Mouse (Mus musculus) skeletal muscle tissue, adult 2 months (tissue): Measurements from ENCODE around the gene Tvp23a.

ENCODE experiments used
- DNase-seq: peaks from one replicate; pipeline ENCODE4 v3.0.0-alpha.2; 2012; ENCODE audit warnings: low read depth, low spot score

The Tvp23a gene

DNA sequence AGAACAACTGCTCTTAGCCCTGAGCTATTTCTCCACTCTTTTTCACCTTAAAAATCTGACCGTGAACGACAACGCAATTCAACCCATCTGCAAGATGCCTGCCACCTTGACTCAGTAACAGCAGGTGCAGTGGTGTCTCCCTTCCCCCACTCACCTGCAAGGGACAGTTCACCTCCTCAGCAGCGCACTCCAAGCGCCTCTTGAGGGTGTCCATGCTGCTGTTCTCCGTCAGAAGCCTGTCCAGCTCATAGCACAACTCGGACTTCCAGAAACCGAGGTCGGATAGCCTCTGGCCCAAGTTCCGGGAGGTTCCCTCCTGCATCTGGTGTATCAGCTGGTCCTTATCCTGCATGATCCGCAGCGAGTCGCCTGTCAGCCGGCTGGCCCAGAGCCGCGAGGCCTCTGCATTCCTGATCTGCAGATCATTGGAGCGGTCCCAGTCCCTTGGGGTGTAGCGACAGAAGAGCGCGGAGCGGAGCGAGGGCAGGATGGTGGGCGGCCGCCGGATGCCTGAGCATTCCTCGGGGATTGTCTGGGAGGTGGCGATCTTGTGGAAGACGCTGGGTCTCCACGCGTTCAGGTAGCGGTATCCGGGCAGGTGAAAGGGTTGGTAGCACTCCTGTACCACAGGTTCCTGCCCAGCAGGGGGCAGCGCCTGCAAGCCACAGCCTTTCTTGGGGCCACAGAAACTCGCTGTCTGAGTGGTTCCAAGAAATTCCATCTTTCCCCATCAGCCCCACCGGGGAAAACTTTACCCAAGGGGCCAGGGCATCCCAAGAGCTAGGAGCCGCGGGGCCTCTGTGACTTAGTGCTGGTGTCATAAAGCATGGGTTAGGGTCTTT, 52.2 kb downstream of the Tvp23a start, which contains the start of gene Tekt5:
Gene Tekt5, minus strand, starts transcription at position 792 of the 842 bp plus-strand sequence.
- DNase-seq = no peak

DNA sequence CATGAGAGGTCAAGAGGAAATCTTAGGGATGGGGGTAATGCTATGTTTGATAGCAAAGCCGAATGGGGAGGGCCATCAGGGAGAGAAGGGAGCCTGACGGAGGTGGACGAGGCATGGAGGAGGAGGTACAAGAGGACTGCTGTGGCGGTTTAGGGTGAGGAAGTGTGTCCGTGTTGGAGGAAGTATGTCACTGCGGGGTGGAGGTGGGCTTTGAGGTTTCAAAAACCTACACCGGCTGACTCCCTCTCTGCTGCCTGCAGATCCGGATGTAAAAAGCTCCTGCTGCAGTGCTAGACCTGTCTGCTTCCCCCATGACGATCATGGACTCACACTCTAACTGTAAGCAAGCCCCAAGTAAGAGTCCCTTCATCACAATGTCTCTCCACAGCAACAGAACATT, 54.6 kb downstream of the Tvp23a start:
- DNase-seq = no peak

DNA sequence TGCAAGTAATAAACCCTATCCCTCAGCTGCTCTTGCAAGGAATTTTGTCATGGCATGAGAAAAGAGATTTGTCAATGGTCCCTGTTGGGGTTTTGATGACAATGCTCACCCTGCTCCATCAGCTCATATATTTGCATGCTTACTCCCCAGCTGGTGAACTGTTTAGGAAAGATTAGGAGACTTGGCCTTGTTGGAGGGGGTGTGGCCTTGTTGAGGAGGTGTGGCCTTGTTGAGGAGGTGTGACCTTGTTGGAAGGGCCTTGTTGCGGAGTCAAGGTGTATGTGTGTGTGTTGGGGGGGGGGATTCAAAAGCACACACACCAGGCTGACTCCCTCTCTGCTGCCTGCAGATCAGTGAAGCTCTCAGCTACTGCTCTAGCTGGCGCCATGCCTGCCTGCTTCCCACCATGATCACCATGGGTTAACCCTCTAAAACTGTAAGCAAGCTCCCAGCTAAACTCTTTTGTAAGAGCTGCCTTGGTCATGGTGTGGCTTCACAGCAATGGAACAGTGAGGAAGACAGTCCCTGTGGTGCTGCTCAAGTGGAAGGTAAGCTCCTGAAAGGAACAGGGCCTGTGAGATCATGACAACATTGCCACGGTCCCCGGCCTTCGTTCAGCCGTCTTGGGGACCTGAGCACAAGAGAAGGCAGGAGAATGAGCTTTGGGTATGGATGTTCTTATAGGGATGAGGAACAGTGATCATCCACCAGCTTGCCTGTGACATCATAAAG, 58.4 kb downstream of the Tvp23a start:
- DNase-seq = no peak

DNA sequence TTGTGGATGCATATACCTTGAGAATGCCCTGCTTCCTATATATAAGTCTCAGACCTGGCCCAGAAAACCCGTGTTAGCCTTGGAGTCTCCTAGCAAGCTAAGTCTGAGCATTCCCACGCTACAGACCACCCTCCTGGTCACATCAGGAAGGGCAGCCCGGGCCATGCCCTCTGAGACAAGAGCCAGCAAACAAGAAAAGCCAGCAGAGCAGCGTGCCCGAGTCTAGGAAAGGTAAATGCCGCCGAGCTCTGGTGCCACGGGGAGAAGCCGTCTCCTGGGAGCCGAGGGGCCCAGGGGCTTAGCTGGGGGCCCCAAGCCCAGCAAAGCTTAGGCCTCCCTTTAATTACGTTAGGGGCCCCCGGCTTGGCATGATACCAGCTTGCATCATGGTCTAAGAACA, 61.9 kb downstream of the Tvp23a start:
- no peak for DNase-seq

DNA sequence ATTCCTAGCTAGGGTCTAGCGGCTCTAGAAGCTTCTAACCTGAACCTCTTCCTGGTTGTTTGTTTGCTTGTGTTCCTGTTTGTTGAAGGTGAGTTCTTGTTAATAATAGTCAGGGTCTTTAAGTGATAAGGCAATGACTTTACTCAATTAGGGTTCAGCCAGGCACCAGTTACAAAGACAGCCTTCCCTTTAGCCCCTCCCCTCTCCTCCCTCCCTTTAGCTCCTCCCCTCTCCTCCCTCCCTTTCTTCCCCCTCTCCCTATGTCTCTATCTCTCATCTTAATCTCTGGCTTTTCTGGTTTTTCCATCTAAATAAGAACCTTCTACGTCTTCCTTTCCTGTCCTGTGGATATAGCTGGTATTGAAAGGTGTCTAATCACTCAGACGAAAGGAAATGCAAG, 62.6 kb downstream of the Tvp23a start:
- no peak for DNase-seq

DNA sequence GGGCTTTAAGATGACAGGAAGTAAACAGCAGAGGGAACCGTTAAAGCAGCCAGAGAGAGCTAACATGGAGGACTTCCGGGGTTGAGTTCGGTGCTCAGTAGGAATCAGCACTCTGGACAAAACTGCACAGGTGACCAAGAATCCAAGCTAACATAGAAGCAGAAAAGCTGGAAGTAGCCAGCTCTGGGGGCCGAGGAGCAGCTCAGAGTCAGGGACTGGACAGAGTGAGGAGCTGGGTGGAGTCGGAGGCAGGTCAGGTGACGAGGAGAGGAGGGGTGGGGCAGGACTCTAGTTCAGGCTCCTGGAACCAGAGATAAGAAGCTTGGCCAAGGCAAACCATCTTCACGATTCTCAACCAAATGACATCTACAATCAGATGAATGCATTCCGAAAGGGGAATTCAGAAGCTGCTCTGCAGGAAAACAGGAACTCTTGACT, 63.1 kb downstream of the Tvp23a start:
- no peak for DNase-seq

DNA sequence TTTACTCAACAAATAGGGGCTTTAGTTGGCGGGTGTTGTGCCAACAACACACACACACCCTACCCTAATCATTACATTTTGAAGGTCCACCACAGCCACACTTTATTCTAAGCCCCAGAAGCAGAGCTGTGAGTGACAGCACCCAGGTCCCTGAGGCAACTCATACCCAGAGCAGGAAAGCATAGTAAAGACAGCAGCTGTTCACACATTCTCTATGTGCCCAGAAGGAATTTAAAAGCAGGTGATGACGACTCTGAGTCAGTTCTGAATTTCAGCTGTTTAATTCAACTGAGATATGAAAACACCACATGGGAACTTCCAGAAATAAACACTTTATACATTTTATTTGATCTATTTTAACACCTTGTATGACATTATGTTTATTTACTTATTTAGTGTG, 67.6 kb downstream of the Tvp23a start:
- no peak for DNase-seq

DNA sequence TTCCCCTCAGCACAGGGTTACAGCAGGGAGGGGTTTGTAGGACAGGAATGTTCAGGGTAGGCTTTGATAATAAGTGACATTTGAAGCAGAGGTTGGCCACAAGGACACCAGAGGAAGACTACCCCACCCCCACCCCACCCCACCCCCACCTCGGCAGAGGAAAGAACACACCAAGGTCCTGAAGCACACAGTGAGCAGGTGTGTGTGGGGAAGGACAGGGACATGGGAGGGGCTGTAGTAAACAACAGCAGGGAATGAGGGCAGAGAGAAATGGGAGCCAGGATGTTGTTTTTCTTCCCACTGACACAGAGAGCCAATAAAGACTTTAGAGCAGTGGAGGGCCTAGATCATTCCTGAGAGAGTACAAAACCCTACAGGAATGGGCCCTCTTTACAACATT, 69.9 kb downstream of the Tvp23a start:
- DNase-seq = no peak

DNA sequence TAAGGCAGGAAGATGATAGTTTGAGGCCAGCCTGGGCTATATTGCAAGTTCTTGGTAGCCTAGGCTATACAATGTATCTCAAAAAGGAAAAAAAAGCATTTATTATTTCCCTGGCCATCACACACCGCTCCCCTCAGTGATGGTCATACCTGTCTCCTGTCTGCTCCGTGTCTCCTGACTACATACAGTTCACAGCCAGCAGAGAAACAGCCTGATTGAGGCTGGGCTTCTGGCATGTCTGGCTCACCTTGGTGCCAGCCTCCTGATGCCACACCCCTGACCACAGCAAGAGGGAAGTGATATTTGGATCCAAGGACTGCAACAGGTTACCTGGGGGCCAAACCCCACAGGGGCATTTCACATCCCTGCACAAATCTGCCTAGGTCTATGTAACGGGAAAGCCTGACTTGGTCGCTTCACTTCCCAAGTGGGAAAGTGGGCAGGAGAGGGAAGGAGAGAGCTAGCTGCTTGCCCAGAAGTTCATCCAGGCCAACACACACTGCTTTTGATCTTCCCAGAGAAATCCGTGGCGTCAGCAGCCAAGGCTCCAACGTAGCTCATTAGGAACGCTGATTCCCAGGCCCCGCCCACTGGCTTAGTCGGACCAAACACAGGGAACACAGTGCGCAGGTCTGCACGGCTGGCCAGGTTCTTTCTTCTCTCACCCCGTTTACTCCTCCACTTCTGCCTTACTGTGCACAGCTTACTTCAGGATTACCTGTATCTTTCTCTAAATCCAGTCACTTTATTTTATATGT, 72.7 kb downstream of the Tvp23a start:
- no peak for DNase-seq

DNA sequence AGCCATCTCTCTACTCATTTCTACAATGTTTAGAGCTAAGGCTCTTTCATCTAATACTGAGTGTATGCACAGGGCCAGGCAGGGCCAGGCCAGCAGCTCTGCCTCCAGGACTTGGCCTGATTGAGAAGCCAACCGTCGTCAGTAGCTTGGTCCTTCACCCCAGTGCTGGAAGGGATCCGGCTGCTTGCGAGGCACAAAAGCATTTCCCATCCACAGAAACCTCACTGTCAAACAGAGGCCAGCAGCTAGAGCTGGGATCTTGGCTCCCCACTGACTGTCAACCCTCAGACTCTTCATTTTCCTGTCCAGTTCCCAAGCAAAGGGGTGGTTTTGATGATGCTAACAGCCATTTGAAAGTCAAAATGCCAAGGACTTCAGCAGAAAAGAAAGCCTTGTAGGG, 74.8 kb downstream of the Tvp23a start:
- no peak for DNase-seq
